Mouse (Mus musculus) forebrain, embryonic 15.5 days (tissue): ENCODE measurements at regions not wholly inside any gene's neighbourhood (a gene's known extent, or its start where the extent isn't known, plus 50 kb on each side); places are given as distances from the start of the nearest gene placed in this dataset.
A peak's percentile ranks its signal among the peaks of the same experiment; 100 is the strongest.

Source experiments
- ATAC-seq: fragments of 200-750 bp; cut with Nextera tagmentation; replicated peaks from 2 replicates; pipeline ENCODE4 v1.8.0; 2017; ENCODE audit warnings: mild to moderate bottlenecking, moderate TSS enrichment, moderate library complexity
- H3K27ac ChIP-seq: fragments of 300-500 bp; sonication (generic); replicated peaks from 2 replicates; pipeline ENCODE4 v1.5.1; 2015; ENCODE audit warnings: mild to moderate bottlenecking, inconsistent platforms
- H3K27me3 ChIP-seq: fragments of 300-500 bp; sonication (generic); 2 replicates; pipeline ENCODE4 v1.6.1; 2015; ENCODE audit warnings: inconsistent platforms
- H3K36me3 ChIP-seq: fragments of 300-500 bp; sonication (generic); 2 replicates; pipeline ENCODE4 v1.6.1; 2015; ENCODE audit warnings: mild to moderate bottlenecking, inconsistent platforms
- H3K4me1 ChIP-seq: fragments of 300-500 bp; sonication (generic); 2 replicates; pipeline ENCODE4 v1.6.1; 2015; ENCODE audit warnings: inconsistent platforms
- H3K4me2 ChIP-seq: fragments of 300-500 bp; sonication (generic); replicated peaks from 2 replicates; pipeline ENCODE4 v1.6.1; 2015; ENCODE audit warnings: mild to moderate bottlenecking, inconsistent platforms
- H3K4me3 ChIP-seq: fragments of 300-500 bp; sonication (generic); 2 replicates; pipeline ENCODE4 v1.5.1; 2015; ENCODE audit warnings: mild to moderate bottlenecking, inconsistent platforms
- H3K9ac ChIP-seq: fragments of 300-500 bp; sonication (generic); replicated peaks from 2 replicates; pipeline ENCODE4 v1.6.1; 2015; ENCODE audit warnings: mild to moderate bottlenecking, inconsistent platforms
- H3K9me3 ChIP-seq: fragments of 300-500 bp; sonication (generic); 2 replicates; pipeline ENCODE4 v1.6.1; 2016; ENCODE audit warnings: inconsistent platforms
- WGBS: fragments of 180-500 bp; shearing (Covaris S2); methylation state at CpG from one replicate; pipeline ENCODE4 v1.1.7; 2015; ENCODE audit warnings: mixed read lengths; 5-methylcytosine and 5-hydroxymethylcytosine counted together

- H3K36me3 ChIP-seq, result no peaks in the 10 kb centered on the region
- H3K9me3 ChIP-seq, result no peaks in the 10 kb centered on the region
- 78% methylated on average over 5 of the region's 5 CpGs for WGBS
- H3K27ac ChIP-seq, result peak overlapping the region; percentile 60; the same call in 1 of the 2 replicates
- no peaks in the 10 kb centered on the region for H3K27me3 ChIP-seq
- ATAC-seq, result peak; percentile 52
- no peak overlapping the region for H3K9ac ChIP-seq
- H3K4me1 ChIP-seq, result peaks cover 16% of the 10 kb centered on the region
- H3K4me3 ChIP-seq, result no peak overlapping the region
- H3K4me2 ChIP-seq, result no peak overlapping the region
Observed at GRCm38 (mm10) chr5:148454200-148454599, 54.5 kb upstream of the Slc7a1 start.

- ATAC-seq, result peak; percentile 88
- Histone ChIP-seq H3K9me3 (no peaks in the 10 kb centered on the region), H3K36me3 (no peaks in the 10 kb centered on the region), H3K4me1 (peaks cover 16% of the 10 kb centered on the region), H3K4me3 (no peak overlapping the region), H3K9ac (no peak overlapping the region), H3K4me2 (peak overlapping the region; percentile 14; the same call in 1 of the 2 replicates), H3K27ac (peak overlapping the region; percentile 60), H3K27me3 (no peaks in the 10 kb centered on the region)
- WGBS, result 45% methylated on average over 12 of the region's 12 CpGs
Observed at GRCm38 (mm10) chr5:148453776-148454175, 54.1 kb upstream of the Slc7a1 start.

DNA sequence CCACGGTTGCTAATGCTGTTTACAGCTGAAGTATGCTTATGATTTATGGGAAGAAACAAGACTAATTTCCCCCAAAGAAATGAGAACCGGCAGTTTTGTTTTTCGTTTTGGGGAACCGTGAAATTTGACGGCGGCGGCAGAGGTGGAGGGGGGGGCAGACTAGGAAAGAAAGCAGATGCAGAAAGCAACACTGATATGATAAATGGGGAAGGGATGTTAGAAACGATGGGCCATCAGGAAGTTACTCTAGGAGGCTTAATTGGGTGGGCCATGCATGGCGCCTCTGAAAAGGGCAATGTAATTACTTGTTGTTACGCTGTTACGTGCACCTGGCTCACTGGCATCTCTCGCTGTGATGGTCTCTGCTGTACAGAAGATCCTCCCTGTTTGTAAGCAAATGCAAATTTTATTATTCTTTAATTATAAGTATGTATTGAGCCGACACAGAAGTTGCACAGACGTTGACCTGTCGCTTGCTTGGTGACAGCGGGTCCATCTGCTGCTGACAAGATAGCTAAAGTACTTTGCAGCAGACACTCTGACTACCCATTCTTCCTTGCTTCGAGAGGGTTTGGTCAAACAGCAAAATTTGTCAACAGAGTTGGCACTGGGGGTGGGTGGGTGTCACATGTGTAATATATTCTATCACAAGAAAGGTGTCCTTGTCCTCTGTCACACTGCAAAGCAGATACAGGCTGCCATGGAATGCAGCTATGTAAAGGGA lies 53.4 kb upstream of the Slc7a1 start:
- no peaks in the 10 kb centered on the region for H3K36me3 ChIP-seq
- ATAC-seq, result 0 out of 2 replicates have a peak, but pooled peaks have one; percentile 17
- no peak overlapping the region for H3K9ac ChIP-seq
- H3K4me1 ChIP-seq, result peaks cover 16% of the 10 kb centered on the region
- H3K27ac ChIP-seq, result peak overlapping the region; percentile 60; the same call in 1 of the 2 replicates
- no peaks in the 10 kb centered on the region for H3K27me3 ChIP-seq
- no peaks in the 10 kb centered on the region for H3K9me3 ChIP-seq
- no peak overlapping the region for H3K4me3 ChIP-seq
- 54% methylated on average over 17 of the region's 17 CpGs for whole genome bisulfite sequencing
- no peak overlapping the region; the same call in 1 of the 2 replicates for H3K4me2 ChIP-seq

- WGBS, result 40% methylated on average over 7 of the region's 7 CpGs
- H3K9me3 ChIP-seq, result no peaks in the 10 kb centered on the region
- no peak overlapping the region for H3K9ac ChIP-seq
- no peak overlapping the region for H3K4me3 ChIP-seq
- ATAC-seq, result no peak
- no peaks in the 10 kb centered on the region for H3K27me3 ChIP-seq
- H3K4me1 ChIP-seq, result peaks cover 16% of the 10 kb centered on the region
- H3K4me2 ChIP-seq, result no peak overlapping the region
- H3K27ac ChIP-seq, result no peak overlapping the region
- no peaks in the 10 kb centered on the region for H3K36me3 ChIP-seq
Observed at GRCm38 (mm10) chr5:148451811-148452210, 52.1 kb upstream of the Slc7a1 start.

DNA sequence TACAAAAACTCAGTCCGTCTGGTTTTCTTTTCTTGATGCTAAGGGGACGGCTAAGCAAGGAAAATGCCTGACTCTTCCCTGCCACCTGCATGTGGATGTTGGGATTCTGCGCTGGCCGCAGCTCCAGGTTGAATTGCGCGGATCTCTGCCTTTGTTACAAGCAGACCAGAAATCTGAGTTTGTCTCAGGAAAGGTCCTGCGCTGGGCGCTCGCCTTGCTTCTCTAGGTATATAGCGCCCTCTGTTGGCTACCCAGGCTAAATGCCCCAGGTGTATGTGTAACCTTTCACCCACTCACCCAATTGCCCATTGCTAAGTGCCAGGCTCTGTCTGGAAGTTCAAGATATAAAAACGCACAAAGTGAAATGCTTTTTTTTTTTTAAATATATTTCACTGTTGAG lies 51.2 kb upstream of the Slc7a1 start:
- Histone ChIP-seq H3K4me2 (no peak overlapping the region), H3K4me1 (peaks cover 16% of the 10 kb centered on the region), H3K9ac (no peak overlapping the region), H3K36me3 (no peaks in the 10 kb centered on the region), H3K4me3 (no peak overlapping the region), H3K27ac (no peak overlapping the region), H3K27me3 (no peaks in the 10 kb centered on the region), H3K9me3 (no peaks in the 10 kb centered on the region)
- 43% methylated on average over 11 of the region's 11 CpGs for WGBS
- ATAC-seq, result no peak
